Mouse (Mus musculus): Measurements from ENCODE around the gene Ttll2. TPM values are rescaled to one million over a fixed set of nuclear protein-coding genes. Genes with fewer than 3 reads are reported as not detected.
"Not testable (repeated sequence)": the region's sequence is repeated elsewhere in the genome, so short reads cannot be mapped to it uniquely, and the experiment has no call there.

Gene Ttll2
- polyA plus RNA-seq (2016; fragmentation: Nextera tagmentation; extraction: Ambion mirVana) = not detected in 2 replicates

- 85% methylated on average over 1 of the region's 1 CpGs for WGBS
- ATAC-seq (ENCODE audit: low FRiP score); H3K9ac ChIP-seq; H3K4me2 ChIP-seq (replicated peaks); H3K27me3 ChIP-seq; H3K9me3 ChIP-seq (replicated peaks); H3K27ac ChIP-seq; H3K36me3 ChIP-seq; H3K4me3 ChIP-seq; H3K4me1 ChIP-seq: not testable (repeated sequence)
Observed at GRCm38 (mm10) chr17:7352596-7352995, at the start of gene Ttll2. Gene Ttll2, minus strand, starts transcription at chr17:7352696.

DNA sequence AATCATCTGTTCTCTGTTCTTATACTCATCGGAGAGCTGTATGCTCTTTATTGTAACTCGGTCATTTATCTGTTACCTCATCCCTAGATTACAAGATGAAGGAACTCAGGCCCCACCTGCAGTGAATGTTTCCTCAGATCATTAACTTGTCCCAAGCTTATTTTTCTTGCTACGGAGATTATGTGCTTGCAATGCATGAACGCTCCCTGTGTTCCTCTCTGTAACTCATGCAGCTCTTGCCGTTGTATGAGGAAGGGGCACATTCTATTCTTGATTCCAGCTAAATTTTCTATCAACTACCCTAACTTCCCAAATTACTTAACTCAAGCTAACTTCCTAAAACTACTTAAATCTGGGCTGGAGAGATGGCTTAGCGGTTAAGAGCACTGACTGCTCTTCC is 47.3 kb upstream of the Ttll2 start:
- H3K9ac ChIP-seq; H3K9me3 ChIP-seq (replicated peaks); H3K27ac ChIP-seq; H3K4me1 ChIP-seq; H3K27me3 ChIP-seq; H3K36me3 ChIP-seq; H3K4me2 ChIP-seq (replicated peaks); H3K4me3 ChIP-seq; ATAC-seq (ENCODE audit: low FRiP score): not testable (repeated sequence)
- WGBS = 78% methylated on average over 6 of the region's 6 CpGs

DNA sequence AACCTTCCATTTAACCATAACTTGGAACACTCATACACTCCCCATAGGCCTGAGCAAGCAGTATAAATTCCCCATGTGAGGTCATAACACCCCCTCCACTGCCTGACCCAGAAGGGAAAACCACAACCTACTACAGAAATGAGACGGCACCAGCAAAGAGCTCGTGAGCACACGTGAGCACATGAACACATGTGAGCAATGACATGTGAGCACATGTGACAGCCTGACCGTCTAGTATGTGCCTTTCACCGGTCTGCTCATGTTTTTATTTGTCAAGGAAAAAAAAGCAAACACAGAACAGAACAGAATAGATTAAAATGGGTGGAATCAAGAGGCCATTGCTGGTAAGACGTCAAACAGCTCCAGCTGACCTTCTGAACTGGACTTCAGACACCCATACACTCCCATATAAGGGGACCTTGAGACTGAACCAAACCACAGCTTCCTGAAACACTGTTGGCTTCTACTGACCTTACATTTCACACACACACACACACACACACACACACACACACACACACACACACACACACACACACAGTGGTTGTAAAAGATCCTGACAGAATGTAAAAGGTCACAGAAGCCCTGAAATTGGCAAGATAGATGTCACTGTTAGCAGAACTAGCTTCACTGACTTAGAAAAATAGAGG is 45.8 kb upstream of the Ttll2 start:
- not testable (repeated sequence) for ATAC-seq (ENCODE audit: low FRiP score); H3K9me3 ChIP-seq (replicated peaks); H3K36me3 ChIP-seq; H3K4me1 ChIP-seq; H3K4me2 ChIP-seq (replicated peaks); H3K9ac ChIP-seq; H3K27me3 ChIP-seq; H3K4me3 ChIP-seq; H3K27ac ChIP-seq
- WGBS = 87% methylated on average over 6 of the region's 6 CpGs

DNA sequence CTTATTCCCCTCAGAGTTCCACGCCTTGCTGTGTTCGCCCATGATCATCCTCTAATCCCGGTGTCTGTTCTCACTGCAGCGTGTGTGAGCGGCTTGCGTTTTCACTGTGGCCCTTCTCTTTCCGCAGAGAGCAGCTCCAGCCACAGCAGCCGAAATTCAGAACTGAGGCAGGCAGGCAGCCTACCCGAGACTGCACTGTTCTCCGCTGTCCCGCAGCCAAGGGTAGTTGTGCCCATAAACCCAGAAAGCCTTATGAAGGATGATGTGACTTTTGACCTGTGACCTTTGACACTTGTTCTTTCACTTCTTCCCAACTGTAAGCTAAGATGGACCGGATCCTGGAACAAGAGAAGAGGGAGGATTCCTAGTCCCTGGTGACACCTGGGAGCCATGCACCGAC is 44.6 kb upstream of the Ttll2 start:
- not testable (repeated sequence) for ATAC-seq (ENCODE audit: low FRiP score); H3K4me2 ChIP-seq (replicated peaks); H3K9me3 ChIP-seq (replicated peaks); H3K4me3 ChIP-seq; H3K36me3 ChIP-seq; H3K9ac ChIP-seq; H3K4me1 ChIP-seq; H3K27ac ChIP-seq; H3K27me3 ChIP-seq
- 87% methylated on average over 13 of the region's 13 CpGs for WGBS

DNA sequence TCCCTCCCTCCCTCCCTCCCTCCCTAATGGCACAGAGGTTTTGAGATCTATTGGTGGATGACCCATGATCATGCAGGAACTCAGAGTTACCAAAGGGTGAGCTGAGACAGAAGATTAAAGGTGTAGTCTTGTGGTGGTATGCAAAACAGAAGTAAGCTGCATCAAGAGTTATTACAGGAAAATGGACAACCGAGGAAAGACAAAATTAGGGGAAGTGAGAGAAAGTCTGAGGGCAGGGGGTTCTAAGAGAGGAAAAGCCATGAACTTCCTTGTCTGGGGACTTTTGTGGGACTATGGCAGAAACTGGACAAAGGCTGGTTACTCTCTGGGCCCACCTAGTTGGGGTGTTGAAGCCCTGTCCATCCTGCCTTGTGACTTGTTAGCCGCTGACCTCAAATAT is 43.8 kb upstream of the Ttll2 start:
- H3K4me1 ChIP-seq; H3K27me3 ChIP-seq; H3K27ac ChIP-seq; H3K36me3 ChIP-seq; H3K4me3 ChIP-seq; H3K9me3 ChIP-seq (replicated peaks); ATAC-seq (ENCODE audit: low FRiP score); H3K4me2 ChIP-seq (replicated peaks); H3K9ac ChIP-seq: not testable (repeated sequence)
- WGBS = no CpG with 5 or more reads among the region's 2 CpGs

GRCm38 (mm10) chr17:7395671-7396070 is 43.2 kb upstream of the Ttll2 start:
- not testable (repeated sequence) for H3K36me3 ChIP-seq; H3K27ac ChIP-seq; H3K9ac ChIP-seq; H3K4me3 ChIP-seq; H3K4me1 ChIP-seq; H3K27me3 ChIP-seq; H3K4me2 ChIP-seq (replicated peaks); ATAC-seq (ENCODE audit: low FRiP score); H3K9me3 ChIP-seq (replicated peaks)
- WGBS = 91% methylated on average over 8 of the region's 8 CpGs

DNA sequence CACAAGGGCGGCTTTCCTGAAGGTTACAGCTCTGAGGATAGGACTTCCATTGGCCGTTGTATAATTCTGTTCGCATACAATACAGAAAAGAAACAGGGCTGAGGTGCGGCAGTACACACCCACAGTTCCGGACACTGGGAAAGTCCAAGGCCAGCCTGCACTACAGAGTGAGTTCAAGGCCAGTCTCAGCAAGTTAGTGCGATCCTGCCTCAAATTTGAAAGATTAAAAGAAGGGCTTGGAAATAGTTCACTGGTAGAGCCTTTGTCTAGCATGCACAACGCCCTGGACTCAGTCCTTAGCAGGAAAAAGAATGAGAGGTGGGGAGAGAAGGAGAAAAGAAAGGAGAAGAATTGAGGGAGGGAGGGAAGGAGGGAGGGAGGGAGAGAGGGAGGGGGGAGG is 42.6 kb upstream of the Ttll2 start:
- not testable (repeated sequence) for H3K4me1 ChIP-seq; ATAC-seq (ENCODE audit: low FRiP score); H3K36me3 ChIP-seq; H3K9me3 ChIP-seq (replicated peaks); H3K27me3 ChIP-seq; H3K4me2 ChIP-seq (replicated peaks); H3K9ac ChIP-seq; H3K4me3 ChIP-seq; H3K27ac ChIP-seq
- 91% methylated on average over 7 of the region's 7 CpGs for WGBS

DNA sequence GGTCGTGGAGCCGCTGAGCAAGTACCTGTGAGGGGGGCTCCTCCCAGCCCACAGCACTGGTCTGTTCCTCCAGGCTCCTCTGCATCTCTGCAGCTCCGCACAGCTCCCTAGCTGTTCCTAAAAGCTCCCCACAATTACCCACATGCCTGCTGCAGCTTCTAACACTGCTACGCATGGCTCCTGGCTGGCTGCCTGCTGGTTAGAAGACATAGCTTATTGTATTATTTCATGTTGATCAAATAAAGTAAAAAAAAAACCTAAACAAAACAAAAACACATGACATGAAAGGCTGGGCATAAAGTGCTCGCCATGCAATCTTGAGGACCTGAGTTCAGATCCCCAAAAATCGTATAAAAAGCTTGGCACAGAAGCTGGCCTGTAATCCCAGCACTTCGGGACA is 37.4 kb upstream of the Ttll2 start:
- not testable (repeated sequence) for H3K4me3 ChIP-seq; H3K9ac ChIP-seq; H3K4me2 ChIP-seq (replicated peaks); H3K9me3 ChIP-seq (replicated peaks); H3K4me1 ChIP-seq; H3K27me3 ChIP-seq; H3K27ac ChIP-seq; ATAC-seq (ENCODE audit: low FRiP score); H3K36me3 ChIP-seq
- WGBS = 81% methylated on average over 7 of the region's 7 CpGs

- H3K4me3 ChIP-seq; H3K9ac ChIP-seq; H3K36me3 ChIP-seq; H3K4me2 ChIP-seq (replicated peaks); ATAC-seq (ENCODE audit: low FRiP score); H3K4me1 ChIP-seq; H3K27me3 ChIP-seq; H3K9me3 ChIP-seq (replicated peaks); H3K27ac ChIP-seq: not testable (repeated sequence)
- 81% methylated on average over 7 of the region's 8 CpGs for WGBS
Observed at GRCm38 (mm10) chr17:7388958-7389356, 36.5 kb upstream of the Ttll2 start.

GRCm38 (mm10) chr17:7388341-7388957 is 36.0 kb upstream of the Ttll2 start:
- not testable (repeated sequence) for H3K4me3 ChIP-seq; H3K4me1 ChIP-seq; H3K9me3 ChIP-seq (replicated peaks); H3K4me2 ChIP-seq (replicated peaks); H3K27ac ChIP-seq; H3K27me3 ChIP-seq; H3K36me3 ChIP-seq; H3K9ac ChIP-seq
- WGBS = no CpG with 5 or more reads among the region's 2 CpGs
- ATAC-seq (ENCODE audit: low FRiP score) = peak; percentile 53; the same call in 1 of the 2 replicates

DNA sequence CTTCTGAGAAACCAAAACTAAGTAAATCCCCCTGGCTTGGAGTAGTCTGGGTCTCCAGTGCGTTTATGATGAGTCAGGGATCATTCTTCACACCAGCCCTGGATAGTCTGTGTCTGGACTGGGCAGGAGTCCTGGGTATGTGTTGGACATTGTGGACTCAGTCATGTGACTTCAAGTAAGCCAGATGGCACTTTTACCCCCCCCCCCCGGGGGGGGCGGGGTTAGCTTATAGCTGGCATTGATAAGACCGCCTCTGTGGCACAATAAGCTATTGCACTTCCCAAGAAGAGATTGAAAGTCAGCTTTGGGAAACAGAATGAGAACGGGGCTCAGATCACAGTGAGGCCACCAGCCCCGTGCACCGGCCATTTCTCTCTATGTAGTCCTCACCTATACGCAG is 33.5 kb upstream of the Ttll2 start:
- WGBS = 68% methylated on average over 8 of the region's 8 CpGs
- not testable (repeated sequence) for H3K36me3 ChIP-seq; H3K4me3 ChIP-seq; H3K27me3 ChIP-seq; H3K9ac ChIP-seq; H3K4me2 ChIP-seq (replicated peaks); H3K9me3 ChIP-seq (replicated peaks); H3K27ac ChIP-seq; H3K4me1 ChIP-seq
- ATAC-seq (ENCODE audit: low FRiP score) = 0 out of 2 replicates have a peak, but pooled peaks have one; percentile 41

- H3K9ac ChIP-seq; ATAC-seq (ENCODE audit: low FRiP score); H3K4me3 ChIP-seq; H3K27me3 ChIP-seq; H3K9me3 ChIP-seq (replicated peaks); H3K4me2 ChIP-seq (replicated peaks); H3K27ac ChIP-seq; H3K36me3 ChIP-seq; H3K4me1 ChIP-seq: not testable (repeated sequence)
- WGBS = 80% methylated on average over 3 of the region's 3 CpGs
Observed at GRCm38 (mm10) chr17:7385364-7385763, 32.9 kb upstream of the Ttll2 start, which contains the start of gene Unc93a2. Gene Unc93a2, minus strand, starts transcription at chr17:7385464.
